Comparison of ENCODE assay signal across 11 mouse cellular contexts in the genomic region with DNA sequence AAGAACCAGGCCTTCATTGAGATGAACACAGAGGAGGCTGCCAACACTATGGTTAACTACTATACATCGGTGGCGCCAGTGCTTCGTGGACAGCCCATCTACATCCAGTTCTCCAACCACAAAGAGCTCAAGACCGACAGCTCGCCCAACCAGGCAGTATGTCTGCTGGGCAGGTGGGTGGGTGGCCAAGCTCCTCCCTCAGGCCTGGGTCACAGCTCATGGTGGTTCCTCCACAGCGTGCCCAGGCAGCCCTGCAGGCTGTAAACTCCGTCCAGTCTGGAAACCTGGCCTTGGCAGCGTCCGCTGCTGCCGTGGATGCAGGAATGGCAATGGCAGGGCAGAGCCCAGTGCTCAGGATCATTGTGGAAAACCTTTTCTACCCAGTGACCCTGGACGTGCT. TPM values are rescaled to one million over a fixed set of nuclear protein-coding genes. Genes with fewer than 3 reads are reported as not detected.
DNase-seq lines count a peak whose midpoint lies in the region; ATAC-seq and TF ChIP-seq lines count a peak whose summit lies in the region.
"Had no signal": no experiment of that assay in that cellular context is flagged by ENCODE, and none has a peak within 500 bp of the region (broad histone marks: within the 10 kb centered on the region; RNA-seq: fewer than 3 reads in every experiment).

No protein-coding gene starts in this region.

- peak; percentile 47 for DNase-seq in cerebellum, adult 9-11 months
- DNase-seq in cerebellum, adult 8-10 months = no peak
- no peak for DNase-seq in heart, adult 18-20 months
- DNase-seq in lung, embryonic 14.5 days = no peak
- DNase-seq in lung, postnatal 36 days = no peak
- DNase-seq in adrenal gland, adult 18-20 months (ENCODE audit: low spot score in 2 of 2) = no peak

- TF ChIP-seq CTCF in lung, embryonic 14.5 days (IDR thresholded peaks at IDR 0.05; ENCODE audit: low read depth) = no peak

- H3K4me3 ChIP-seq in heart, embryonic 15.5 days = no peak overlapping the region
- no peak overlapping the region for H3K4me3 ChIP-seq in lung, embryonic 14.5 days (ENCODE audit: low read depth, low read length)
- H3K4me3 ChIP-seq in limb, embryonic 12.5 days (replicated peaks) = 0 out of 2 replicates have a peak overlapping the region, but pooled peaks have one; percentile 3

- H3K4me2 ChIP-seq in heart, embryonic 15.5 days = peak overlapping the region; percentile 79
- H3K4me2 ChIP-seq in lung, embryonic 14.5 days = peak overlapping the region; percentile 96; the same call in 1 of the 2 replicates
- H3K4me2 ChIP-seq in limb, embryonic 12.5 days = no peak overlapping the region

- H3K36me3 ChIP-seq in heart, embryonic 15.5 days = peaks cover 60% of the 10 kb centered on the region
- H3K36me3 ChIP-seq in lung, embryonic 14.5 days (ENCODE audit: insufficient read depth) = peaks cover 88% of the 10 kb centered on the region
- peaks cover 79% of the 10 kb centered on the region for H3K36me3 ChIP-seq in limb, embryonic 12.5 days

- no peak for ATAC-seq in heart, embryonic 15.5 days (replicated peaks; ENCODE audit: insufficient number of reproducible peaks, insufficient read depth, low FRiP score, low read depth)
- no peak for ATAC-seq in lung, embryonic 14.5 days (ENCODE audit: insufficient read depth)
- no peak for ATAC-seq in limb, embryonic 12.5 days (ENCODE audit: insufficient number of reproducible peaks, insufficient read depth, low FRiP score, low TSS enrichment, low read depth)
- ATAC-seq: lung, postnatal 0 days had no signal

- H3K27ac ChIP-seq in heart, embryonic 15.5 days = peak overlapping the region; percentile 27; the same call in 1 of the 2 replicates
- H3K27ac ChIP-seq in lung, embryonic 14.5 days (ENCODE audit: low read depth) = peak overlapping the region; percentile 100; the same call in 1 of the 2 replicates
- H3K27ac ChIP-seq in limb, embryonic 12.5 days = no peak overlapping the region

- no peaks in the 10 kb centered on the region for H3K27me3 ChIP-seq in heart, embryonic 15.5 days
- no peaks in the 10 kb centered on the region for H3K27me3 ChIP-seq in lung, embryonic 14.5 days (ENCODE audit: insufficient read depth, low read length)
- H3K27me3 ChIP-seq in limb, embryonic 12.5 days = no peaks in the 10 kb centered on the region
- H3K27me3 ChIP-seq: stomach, embryonic 15.5 days had no signal

- H3K4me1 ChIP-seq in heart, embryonic 15.5 days (replicated peaks) = peaks cover 50% of the 10 kb centered on the region
- H3K4me1 ChIP-seq in lung, embryonic 14.5 days (ENCODE audit: insufficient read depth) = peaks cover 20% of the 10 kb centered on the region
- peaks cover 45% of the 10 kb centered on the region for H3K4me1 ChIP-seq in limb, embryonic 12.5 days (replicated peaks)

- 0 out of 2 replicates have a peak overlapping the region, but pooled peaks have one; percentile 98 for H3K9ac ChIP-seq in heart, embryonic 15.5 days
- H3K9ac ChIP-seq in lung, embryonic 14.5 days = no peak overlapping the region; the same call in 1 of the 2 replicates
- no peak overlapping the region for H3K9ac ChIP-seq in limb, embryonic 12.5 days (replicated peaks)
- H3K9ac ChIP-seq: stomach, embryonic 15.5 days had no signal

- WGBS in heart, embryonic 15.5 days = 68% methylated on average over 11 of the region's 11 CpGs
- WGBS in lung, embryonic 14.5 days = 78% methylated on average over 11 of the region's 11 CpGs
- WGBS in limb, embryonic 12.5 days = 90% methylated on average over 11 of the region's 11 CpGs

- H3K9me3 ChIP-seq in heart, embryonic 15.5 days (replicated peaks) = no peaks in the 10 kb centered on the region
- no peaks in the 10 kb centered on the region for H3K9me3 ChIP-seq in lung, embryonic 14.5 days (ENCODE audit: low read depth, low read length)
- H3K9me3 ChIP-seq in limb, embryonic 12.5 days = no peaks in the 10 kb centered on the region
- H3K9me3 ChIP-seq: stomach, embryonic 15.5 days had no signal

RNA-seq across cellular contexts. Expression of gene Ptbp1, which starts 4.9 kb away (rescaled TPM):
- polyA plus RNA-seq in heart, embryonic 15.5 days (2015; fragmentation: Nextera tagmentation; extraction: Ambion mirVana) = 89.6 and 162 TPM in 2 replicates
- 10 to 100 TPM; 35.8 to 39.9 TPM for total RNA-seq in heart, adult 18-20 months (2021)
- 355 and 366 TPM in 2 replicates for polyA plus RNA-seq in lung, embryonic 14.5 days (2014; fragmentation: Nextera tagmentation; extraction: Ambion mirVana)
- polyA plus RNA-seq in limb, embryonic 12.5 days (2016; fragmentation: Nextera tagmentation; extraction: Ambion mirVana) = 373 and 403 TPM in 2 replicates
- 100 to 1,000 TPM; 301 to 357 TPM for total RNA-seq in adrenal gland, adult 18-20 months (2021)

RNA-seq across cellular contexts. Expression of gene Prtn3, which starts 15.2 kb away (rescaled TPM):
- polyA plus RNA-seq in heart, embryonic 15.5 days (2015; fragmentation: Nextera tagmentation; extraction: Ambion mirVana) = 1.1 and 3.0 TPM in 2 replicates
- not detected for total RNA-seq in heart, adult 18-20 months (2021)
- polyA plus RNA-seq in lung, embryonic 14.5 days (2014; fragmentation: Nextera tagmentation; extraction: Ambion mirVana) = 3.5 and 3.7 TPM in 2 replicates
- polyA plus RNA-seq in limb, embryonic 12.5 days (2016; fragmentation: Nextera tagmentation; extraction: Ambion mirVana) = 15.1 and 15.3 TPM in 2 replicates
- 1 to 10 TPM in 1 of 2 experiments, not detected in 1; 1.1 TPM for total RNA-seq in adrenal gland, adult 18-20 months (2021)

RNA-seq across cellular contexts. Expression of gene Plppr3, which starts 15.3 kb away (rescaled TPM):
- polyA plus RNA-seq in heart, embryonic 15.5 days (2015; fragmentation: Nextera tagmentation; extraction: Ambion mirVana) = 8.6 and 15.3 TPM in 2 replicates
- under 1 TPM; 0.12 to 0.18 TPM for total RNA-seq in heart, adult 18-20 months (2021)
- polyA plus RNA-seq in lung, embryonic 14.5 days (2014; fragmentation: Nextera tagmentation; extraction: Ambion mirVana) = 31.3 and 37.4 TPM in 2 replicates
- 157 and 162 TPM in 2 replicates for polyA plus RNA-seq in limb, embryonic 12.5 days (2016; fragmentation: Nextera tagmentation; extraction: Ambion mirVana)
- total RNA-seq in adrenal gland, adult 18-20 months (2021) = 1 to 10 TPM; 1.4 to 2.8 TPM

RNA-seq across cellular contexts. Expression of gene Elane, which starts 26.9 kb away (rescaled TPM):
- polyA plus RNA-seq in heart, embryonic 15.5 days (2015; fragmentation: Nextera tagmentation; extraction: Ambion mirVana) = 0.25 and 2.0 TPM in 2 replicates
- not detected for total RNA-seq in heart, adult 18-20 months (2021)
- polyA plus RNA-seq in lung, embryonic 14.5 days (2014; fragmentation: Nextera tagmentation; extraction: Ambion mirVana) = 0.18 and 0.26 TPM in 2 replicates
- not detected in 2 replicates for polyA plus RNA-seq in limb, embryonic 12.5 days (2016; fragmentation: Nextera tagmentation; extraction: Ambion mirVana)
- not detected for total RNA-seq in adrenal gland, adult 18-20 months (2021)
- total RNA-seq: left cerebral cortex, postnatal 36 days had no signal

RNA-seq across cellular contexts. Expression of gene Cfd, which starts 31.5 kb away (rescaled TPM):
- polyA plus RNA-seq in heart, embryonic 15.5 days (2015; fragmentation: Nextera tagmentation; extraction: Ambion mirVana) = not detected in 2 replicates
- total RNA-seq in heart, adult 18-20 months (2021) = 100 to 1,000 TPM in 1 of 2 experiments, 10 to 100 TPM in 1; 49.7 to 435 TPM
- not detected in 2 replicates for polyA plus RNA-seq in lung, embryonic 14.5 days (2014; fragmentation: Nextera tagmentation; extraction: Ambion mirVana)
- polyA plus RNA-seq in limb, embryonic 12.5 days (2016; fragmentation: Nextera tagmentation; extraction: Ambion mirVana) = not detected in 2 replicates
- total RNA-seq in adrenal gland, adult 18-20 months (2021) = 1,000 to 10,000 TPM; 1,757 to 2,495 TPM
- total RNA-seq: left cerebral cortex, postnatal 36 days had no signal
- polyA plus RNA-seq: lung, postnatal 0 days; stomach, embryonic 15.5 days had no signal
